Mouse (Mus musculus) ES-Bruce4 (cell line): ENCODE results near the gene Top2b.

ENCODE experiments used
- CTCF ChIP-seq: IDR thresholded peaks from one replicate; pipeline ENCODE4 v1.8.1; 2011; ENCODE audit warnings: low read depth, low read length
- POLR2A ChIP-seq: IDR thresholded peaks from one replicate; pipeline ENCODE4 v1.8.1; 2011; ENCODE audit warnings: low read length; ENCODE audit not compliant: insufficient read depth

DNA sequence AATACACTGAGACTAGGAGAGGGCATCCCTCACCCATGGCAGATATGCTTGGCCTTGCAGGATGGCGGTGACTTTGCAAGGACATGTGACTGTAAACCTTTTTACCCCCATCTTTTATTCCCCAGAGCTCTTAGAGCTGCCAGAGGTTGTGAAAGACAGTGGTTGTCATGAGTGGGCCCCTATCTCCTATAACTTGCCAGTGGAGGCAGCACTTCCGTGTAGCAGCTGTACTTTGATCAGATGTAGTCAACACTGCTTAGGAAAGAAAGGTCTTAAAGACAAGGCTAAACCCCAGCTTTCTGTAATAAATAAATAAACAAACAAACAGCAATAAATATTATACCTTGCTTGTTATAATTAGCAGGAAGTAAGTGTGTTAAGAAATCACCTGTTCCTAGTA is 45.2 kb upstream of the Top2b start:
- TF ChIP-seq POLR2A (no peak), CTCF (no peak)
